Mouse (Mus musculus) limb, embryonic 12.5 days (tissue): Measurements from ENCODE around the gene Prm1. TPM values are rescaled to one million over a fixed set of nuclear protein-coding genes. Genes with fewer than 3 reads are reported as not detected.

Source experiments
- polyA plus RNA-seq: library from polyadenylated mRNA; unstranded; fragments of >200 nt; fragmentation: Nextera tagmentation; extraction: Ambion mirVana; gene quantifications from 2 replicates; pipeline ENCODE4 v1.2.1, GENCODE M21; 2016

Gene Prm1
- polyA plus RNA-seq, 1 experiment from 2014 or later: 0.51 TPM

Other genes with a start within 250 kb of the Prm1 start
- 8.9 and 9.5 TPM in 2 replicates for gene Socs1, start 20.3 kb downstream of the Prm1 start, polyA plus RNA-seq
- not detected in 2 replicates for gene Tnp2, start 17.2 kb downstream of the Prm1 start, polyA plus RNA-seq
- not detected in 2 replicates for gene Prm3, start 14.9 kb downstream of the Prm1 start, polyA plus RNA-seq
- not detected in 2 replicates for gene Prm2, start 9.7 kb downstream of the Prm1 start, polyA plus RNA-seq
- not detected in 2 replicates for gene Gm11172, start 7.1 kb upstream of the Prm1 start, polyA plus RNA-seq
- 5.1 and 5.6 TPM in 2 replicates for gene Rmi2, start 29.2 kb upstream of the Prm1 start, polyA plus RNA-seq